Mouse (Mus musculus): Measurements from ENCODE around the gene Actl6a. TPM values are rescaled to one million over a fixed set of nuclear protein-coding genes. Genes with fewer than 3 reads are reported as not detected.

The Actl6a gene
- total and polyA plus RNA-seq, 2 experiments from 2014 or later = 43.6 to 44.3 TPM

DNA sequence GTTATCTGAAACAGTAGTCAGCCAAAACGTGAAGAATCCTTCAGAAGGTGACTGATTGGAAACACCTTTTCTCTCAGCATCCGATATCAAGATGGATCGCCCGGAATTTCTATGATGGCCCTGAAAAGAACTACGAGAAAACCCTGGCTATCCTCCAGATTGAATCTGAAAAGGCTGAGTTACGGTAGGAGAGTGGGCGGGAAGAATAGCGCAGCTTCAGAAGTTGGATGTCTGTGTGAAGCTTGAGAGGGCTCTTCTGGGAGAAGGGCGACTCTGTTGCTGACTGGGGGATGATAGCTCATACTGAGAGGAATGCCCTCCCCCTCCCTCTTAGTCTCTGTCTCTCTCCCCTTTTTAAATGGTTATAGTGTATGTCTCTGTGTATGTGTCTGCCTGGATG is 42.3 kb downstream of the Actl6a start:
- no peaks in the 10 kb centered on the region for H3K9me3 ChIP-seq (ENCODE audit: low read length)
- H3K9ac ChIP-seq = no peak overlapping the region
- WGBS = 87% methylated on average over 9 of the region's 9 CpGs
- H3K4me1 ChIP-seq (ENCODE audit: insufficient read depth) = no peaks in the 10 kb centered on the region
- H3K27ac ChIP-seq (ENCODE audit: low read depth, low read length) = no peak overlapping the region
- DNase-seq = no peak
- no peaks in the 10 kb centered on the region for H3K27me3 ChIP-seq (ENCODE audit: insufficient read depth, low read length)
- H3K4me2 ChIP-seq (ENCODE audit: low read depth) = no peak overlapping the region
- peaks cover 59% of the 10 kb centered on the region for H3K36me3 ChIP-seq (ENCODE audit: insufficient read depth)
- no peak for TF ChIP-seq CTCF (IDR thresholded peaks at IDR 0.05; ENCODE audit: low read depth)
- H3K4me3 ChIP-seq (ENCODE audit: low read depth, low read length) = no peak overlapping the region
- ATAC-seq = no peak

DNA sequence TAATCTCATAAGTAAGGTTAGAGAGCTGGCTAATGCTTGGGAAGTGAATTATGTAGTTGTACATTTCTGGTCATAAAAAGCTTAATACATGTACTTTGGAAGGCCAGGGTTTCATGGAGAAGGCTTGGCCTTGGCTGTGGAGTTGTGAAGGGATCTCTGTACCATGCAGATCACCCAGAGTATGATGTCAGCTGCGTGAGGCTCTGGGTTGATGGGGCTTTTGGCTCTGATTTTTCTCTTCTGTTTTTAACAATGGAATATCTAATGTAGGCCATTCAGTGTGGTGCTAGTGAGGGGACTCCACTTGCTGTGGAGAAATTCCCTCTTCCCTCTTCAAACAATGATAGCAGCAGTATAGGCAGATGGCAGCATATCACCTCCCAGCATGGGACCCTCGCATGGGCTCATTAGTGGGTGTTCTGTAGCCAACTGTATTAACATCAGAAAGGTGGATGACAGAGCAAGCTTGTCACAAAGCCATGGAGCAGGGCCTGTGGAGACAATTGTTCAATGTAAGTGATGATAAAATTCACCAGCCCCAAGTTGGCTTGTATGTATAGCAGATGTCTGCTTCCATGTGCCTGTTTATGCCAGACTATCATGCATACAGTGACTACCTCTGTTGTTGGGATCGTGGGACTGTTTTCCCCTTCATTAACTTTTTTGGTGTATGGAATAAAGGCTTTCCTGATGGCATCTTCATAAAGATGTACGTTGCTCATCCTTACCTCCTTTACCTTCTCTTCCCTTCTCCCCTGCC is 43.9 kb downstream of the Actl6a start:
- ATAC-seq = peak; percentile 82

DNA sequence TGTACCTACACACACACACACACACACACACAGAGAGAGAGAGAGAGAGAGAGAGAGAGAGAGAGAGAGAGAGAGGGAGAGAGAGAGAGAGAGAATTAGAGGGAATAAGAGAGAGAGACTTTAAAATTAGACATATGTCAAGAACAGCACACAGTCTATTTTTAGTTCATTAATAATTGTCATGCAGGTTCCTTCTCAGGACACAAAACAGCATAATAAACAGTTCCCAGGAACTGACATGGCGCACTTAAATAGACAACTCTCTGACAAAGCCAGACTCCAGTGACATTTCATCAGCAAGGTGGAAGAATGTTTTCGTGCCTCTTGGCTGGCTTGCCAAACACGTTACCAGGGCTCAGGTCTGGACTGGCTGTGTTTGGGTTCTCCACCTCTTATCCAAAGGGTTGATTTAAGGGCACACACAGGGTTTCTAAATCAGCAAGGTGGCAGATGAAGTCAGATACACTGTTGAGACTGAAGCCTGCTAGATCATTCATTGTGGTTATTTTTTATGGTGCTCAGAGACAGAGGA is 48.4 kb downstream of the Actl6a start:
- no peak overlapping the region for H3K4me2 ChIP-seq (ENCODE audit: low read depth)
- H3K9ac ChIP-seq = no peak overlapping the region
- H3K36me3 ChIP-seq (ENCODE audit: insufficient read depth) = peaks cover 38% of the 10 kb centered on the region
- no peaks in the 10 kb centered on the region for H3K9me3 ChIP-seq (ENCODE audit: low read length)
- no peak for ATAC-seq
- 88% methylated on average over 3 of the region's 3 CpGs for WGBS
- H3K4me1 ChIP-seq (ENCODE audit: insufficient read depth) = no peaks in the 10 kb centered on the region
- H3K27me3 ChIP-seq (ENCODE audit: insufficient read depth, low read length) = no peaks in the 10 kb centered on the region
- DNase-seq = no peak
- no peak overlapping the region for H3K27ac ChIP-seq (ENCODE audit: low read depth, low read length)
- no peak for TF ChIP-seq CTCF (IDR thresholded peaks at IDR 0.05; ENCODE audit: low read depth)
- H3K4me3 ChIP-seq (ENCODE audit: low read depth, low read length) = no peak overlapping the region

More for the DNA sequence above, 43.9 kb downstream of the Actl6a start:
- Histone ChIP-seq H3K4me2 (ENCODE audit: low read depth) (no peak overlapping the region), H3K36me3 (ENCODE audit: insufficient read depth) (peaks cover 66% of the 10 kb centered on the region), H3K27ac (ENCODE audit: low read depth, low read length) (no peak overlapping the region), H3K4me3 (ENCODE audit: low read depth, low read length) (no peak overlapping the region), H3K9ac (no peak overlapping the region), H3K27me3 (ENCODE audit: insufficient read depth, low read length) (no peaks in the 10 kb centered on the region), H3K9me3 (ENCODE audit: low read length) (no peaks in the 10 kb centered on the region), H3K4me1 (ENCODE audit: insufficient read depth) (no peaks in the 10 kb centered on the region)
- no peak for TF ChIP-seq CTCF (IDR thresholded peaks at IDR 0.05; ENCODE audit: low read depth)
- DNase-seq = peak; percentile 37
- 59% methylated on average over 4 of the region's 4 CpGs for WGBS

- TF ChIP-seq CTCF (IDR thresholded peaks at IDR 0.05; ENCODE audit: low read depth) = no peak
Measured at GRCm38 (mm10) chr3:32759212-32759611, 53.1 kb downstream of the Actl6a start.

DNA sequence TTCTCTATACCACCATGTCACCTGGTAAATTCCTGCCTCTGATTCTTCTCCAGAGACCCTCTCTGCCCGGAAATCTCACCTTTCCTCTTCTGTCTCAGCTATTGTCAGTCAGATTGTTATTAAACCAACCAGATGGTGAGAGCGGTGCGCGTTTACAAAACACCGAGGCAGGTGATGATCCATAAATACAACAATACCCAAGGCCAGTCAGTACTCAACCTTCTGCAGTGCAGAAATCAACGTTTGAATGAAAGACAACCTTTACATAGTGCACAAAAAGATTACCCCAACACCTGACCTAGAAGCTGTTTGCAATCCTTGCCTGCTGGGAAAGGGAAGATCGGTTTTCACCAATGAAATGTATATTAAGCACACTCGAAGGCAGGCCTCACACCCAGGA is 56.9 kb downstream of the Actl6a start:
- WGBS = 58% methylated on average over 8 of the region's 8 CpGs

More at GRCm38 (mm10) chr3:32759212-32759611, 53.1 kb downstream of the Actl6a start:
- 69% methylated on average over 5 of the region's 5 CpGs for WGBS
- ATAC-seq (no peak), DNase-seq (no peak)
- H3K9ac ChIP-seq = no peak overlapping the region
- H3K4me1 ChIP-seq (ENCODE audit: insufficient read depth) = no peaks in the 10 kb centered on the region
- H3K4me2 ChIP-seq (ENCODE audit: low read depth) = no peak overlapping the region
- no peaks in the 10 kb centered on the region for H3K36me3 ChIP-seq (ENCODE audit: insufficient read depth)
- no peak overlapping the region for H3K4me3 ChIP-seq (ENCODE audit: low read depth, low read length)
- H3K27ac ChIP-seq (ENCODE audit: low read depth, low read length) = no peak overlapping the region
- H3K27me3 ChIP-seq (ENCODE audit: insufficient read depth, low read length) = no peaks in the 10 kb centered on the region
- H3K9me3 ChIP-seq (ENCODE audit: low read length) = no peaks in the 10 kb centered on the region

GRCm38 (mm10) chr3:32763902-32764301 is 57.8 kb downstream of the Actl6a start:
- no peaks in the 10 kb centered on the region for H3K9me3 ChIP-seq (ENCODE audit: low read length)
- no peaks in the 10 kb centered on the region for H3K36me3 ChIP-seq (ENCODE audit: insufficient read depth)
- no peak for DNase-seq
- H3K9ac ChIP-seq = no peak overlapping the region
- no peak overlapping the region for H3K27ac ChIP-seq (ENCODE audit: low read depth, low read length)
- no peak overlapping the region for H3K4me3 ChIP-seq (ENCODE audit: low read depth, low read length)
- TF ChIP-seq CTCF (IDR thresholded peaks at IDR 0.05; ENCODE audit: low read depth) = no peak
- H3K27me3 ChIP-seq (ENCODE audit: insufficient read depth, low read length) = no peaks in the 10 kb centered on the region
- H3K4me2 ChIP-seq (ENCODE audit: low read depth) = no peak overlapping the region
- 56% methylated on average over 7 of the region's 7 CpGs for WGBS
- no peaks in the 10 kb centered on the region for H3K4me1 ChIP-seq (ENCODE audit: insufficient read depth)
- ATAC-seq = no peak

More for the DNA sequence above, 56.9 kb downstream of the Actl6a start:
- no peaks in the 10 kb centered on the region for H3K4me1 ChIP-seq (ENCODE audit: insufficient read depth)
- no peaks in the 10 kb centered on the region for H3K9me3 ChIP-seq (ENCODE audit: low read length)
- no peaks in the 10 kb centered on the region for H3K36me3 ChIP-seq (ENCODE audit: insufficient read depth)
- H3K9ac ChIP-seq = no peak overlapping the region
- H3K4me2 ChIP-seq (ENCODE audit: low read depth) = no peak overlapping the region
- ATAC-seq (no peak), DNase-seq (no peak)
- H3K27me3 ChIP-seq (ENCODE audit: insufficient read depth, low read length) = no peaks in the 10 kb centered on the region
- no peak overlapping the region for H3K27ac ChIP-seq (ENCODE audit: low read depth, low read length)
- TF ChIP-seq CTCF (IDR thresholded peaks at IDR 0.05; ENCODE audit: low read depth) = no peak
- H3K4me3 ChIP-seq (ENCODE audit: low read depth, low read length) = no peak overlapping the region

- H3K27ac ChIP-seq (ENCODE audit: low read depth, low read length) = no peak overlapping the region
- H3K4me1 ChIP-seq (ENCODE audit: insufficient read depth) = no peaks in the 10 kb centered on the region
- no peak for TF ChIP-seq CTCF (IDR thresholded peaks at IDR 0.05; ENCODE audit: low read depth)
- no peaks in the 10 kb centered on the region for H3K9me3 ChIP-seq (ENCODE audit: low read length)
- no peak overlapping the region for H3K9ac ChIP-seq
- H3K4me2 ChIP-seq (ENCODE audit: low read depth) = no peak overlapping the region
- no peak overlapping the region for H3K4me3 ChIP-seq (ENCODE audit: low read depth, low read length)
- WGBS = 79% methylated on average over 2 of the region's 2 CpGs
- no peaks in the 10 kb centered on the region for H3K36me3 ChIP-seq (ENCODE audit: insufficient read depth)
- no peak for ATAC-seq
- no peak for DNase-seq
- no peaks in the 10 kb centered on the region for H3K27me3 ChIP-seq (ENCODE audit: insufficient read depth, low read length)
Measured at GRCm38 (mm10) chr3:32770781-32771180, 64.7 kb downstream of the Actl6a start.

Other genes starting within 250 kb of the Actl6a start
- gene Kcnmb3, start 214.1 kb upstream of the Actl6a start, total RNA-seq (2014; rRNA removed) = not detected in 2 replicates
- gene Kcnmb3, start 214.1 kb upstream of the Actl6a start, polyA plus RNA-seq (2015; fragmentation: Nextera tagmentation; extraction: Ambion mirVana) = not detected in 2 replicates
- gene Zfp639, start 196.0 kb upstream of the Actl6a start, total RNA-seq (2014; rRNA removed) = 74.2 and 80.8 TPM in 2 replicates
- gene Zfp639, start 196.0 kb upstream of the Actl6a start, polyA plus RNA-seq (2015; fragmentation: Nextera tagmentation; extraction: Ambion mirVana) = 42.2 and 42.6 TPM in 2 replicates
- 28.4 and 52.6 TPM in 2 replicates for gene Mfn1, start 176.8 kb upstream of the Actl6a start, total RNA-seq (2014; rRNA removed)
- gene Mfn1, start 176.8 kb upstream of the Actl6a start, polyA plus RNA-seq (2015; fragmentation: Nextera tagmentation; extraction: Ambion mirVana) = 17.8 and 30.1 TPM in 2 replicates
- gene Gnb4, start 89.7 kb upstream of the Actl6a start, total RNA-seq (2014; rRNA removed) = 125 and 135 TPM in 2 replicates
- 131 and 136 TPM in 2 replicates for gene Gnb4, start 89.7 kb upstream of the Actl6a start, polyA plus RNA-seq (2015; fragmentation: Nextera tagmentation; extraction: Ambion mirVana)
- gene Ndufb5, start 30.7 kb downstream of the Actl6a start, total RNA-seq (2014; rRNA removed) = 389 and 418 TPM in 2 replicates
- gene Ndufb5, start 30.7 kb downstream of the Actl6a start, polyA plus RNA-seq (2015; fragmentation: Nextera tagmentation; extraction: Ambion mirVana) = 338 and 406 TPM in 2 replicates
- 19.1 and 29.6 TPM in 2 replicates for gene Mrpl47, start 31.3 kb downstream of the Actl6a start, total RNA-seq (2014; rRNA removed)
- gene Mrpl47, start 31.3 kb downstream of the Actl6a start, polyA plus RNA-seq (2015; fragmentation: Nextera tagmentation; extraction: Ambion mirVana) = 30.3 and 34.3 TPM in 2 replicates
- gene Usp13, start 111.2 kb downstream of the Actl6a start, total RNA-seq (2014; rRNA removed) = 8.2 and 8.4 TPM in 2 replicates
- 7.2 and 11.9 TPM in 2 replicates for gene Usp13, start 111.2 kb downstream of the Actl6a start, polyA plus RNA-seq (2015; fragmentation: Nextera tagmentation; extraction: Ambion mirVana)